ENCODE assay signal across 18 mouse cellular contexts in genomic region chr5:142041226-142041802, GRCm38 (mm10).
DNase-seq lines count a peak whose midpoint lies in the region; ATAC-seq and TF ChIP-seq lines count a peak whose summit lies in the region.
"Had no signal": no experiment of that assay in that cellular context is flagged by ENCODE, and none has a peak within 500 bp of the region (broad histone marks: within the 10 kb centered on the region; RNA-seq: fewer than 3 reads in every experiment).

No protein-coding gene starts in this region.

- 27% methylated on average over 8 of the region's 8 CpGs for WGBS in kidney, adult 2 months
- 32% methylated on average over 8 of the region's 8 CpGs for WGBS in kidney, embryonic 15.5 days
- 70% methylated on average over 8 of the region's 8 CpGs for WGBS in forebrain, embryonic 14.5 days

- TF ChIP-seq CTCF in kidney, adult 2 months (conservative IDR thresholded peaks at IDR 0.05; ENCODE audit: insufficient read depth, insufficient read length, low read depth, low read length): no peak

- H3K27ac ChIP-seq in kidney, adult 2 months (ENCODE audit: insufficient read depth, low read depth, low read length): no peak overlapping the region
- no peak overlapping the region; the same call in 1 of the 2 replicates for H3K27ac ChIP-seq in kidney, embryonic 15.5 days
- H3K27ac ChIP-seq in forebrain, embryonic 14.5 days (ENCODE audit: low read depth, low read length): no peak overlapping the region
- H3K27ac ChIP-seq: embryonic facial prominence, embryonic 12.5 days; limb, embryonic 10.5 days; lung, embryonic 15.5 days; macrophage; neural tube, embryonic 12.5 days had no signal

- no peak overlapping the region for H3K9ac ChIP-seq in kidney, embryonic 15.5 days
- no peak overlapping the region for H3K9ac ChIP-seq in forebrain, embryonic 14.5 days (ENCODE audit: low read length)
- H3K9ac ChIP-seq: embryonic facial prominence, embryonic 12.5 days; lung, embryonic 15.5 days; neural tube, embryonic 12.5 days had no signal

- no peak for ATAC-seq in kidney, embryonic 15.5 days (replicated peaks; ENCODE audit: low FRiP score)
- no peak for ATAC-seq in forebrain, embryonic 14.5 days
- ATAC-seq: forebrain, embryonic 16.5 days; hindbrain, embryonic 16.5 days had no signal

- H3K4me3 ChIP-seq in kidney, adult 2 months (ENCODE audit: insufficient read depth, low read depth, low read length): no peak overlapping the region
- H3K4me3 ChIP-seq in kidney, embryonic 15.5 days (replicated peaks): no peak overlapping the region
- H3K4me3 ChIP-seq in forebrain, embryonic 14.5 days (ENCODE audit: low read depth, low read length): no peak overlapping the region
- H3K4me3 ChIP-seq: embryonic facial prominence, embryonic 12.5 days; limb, embryonic 10.5 days; lung, embryonic 15.5 days; neural tube, embryonic 12.5 days had no signal

- no peaks in the 10 kb centered on the region for H3K9me3 ChIP-seq in kidney, embryonic 15.5 days (replicated peaks)
- H3K9me3 ChIP-seq in forebrain, embryonic 14.5 days (replicated peaks; ENCODE audit: control insufficient read depth, low read length): no peaks in the 10 kb centered on the region
- H3K9me3 ChIP-seq: embryonic facial prominence, embryonic 12.5 days; limb, embryonic 10.5 days; lung, embryonic 15.5 days; neural tube, embryonic 12.5 days had no signal

- no peaks in the 10 kb centered on the region for H3K36me3 ChIP-seq in kidney, adult 2 months (ENCODE audit: control insufficient read depth, insufficient read depth, low read length)
- no peaks in the 10 kb centered on the region; the same call in 1 of the 2 replicates for H3K36me3 ChIP-seq in kidney, embryonic 15.5 days
- no peaks in the 10 kb centered on the region for H3K36me3 ChIP-seq in forebrain, embryonic 14.5 days (ENCODE audit: control insufficient read depth, insufficient read depth, low read length)
- H3K36me3 ChIP-seq: embryonic facial prominence, embryonic 12.5 days; limb, embryonic 10.5 days; lung, embryonic 15.5 days; neural tube, embryonic 12.5 days had no signal

- peak; percentile 18 for DNase-seq in kidney, adult 2 months
- DNase-seq in urinary bladder, postnatal 25 days (ENCODE audit: low spot score): peak; percentile 5
- DNase-seq in urinary bladder, adult 18-20 months (ENCODE audit: low spot score in 2 of 2): no peak
- DNase-seq in kidney, postnatal 4 days: peak; percentile 69 to 73
- DNase-seq in forebrain, embryonic 14.5 days (ENCODE audit: low spot score): no peak
- DNase-seq in left cerebral cortex, adult 9 months (ENCODE audit: low spot score in 2 of 2): no peak
- DNase-seq: heart, postnatal 4 days; layer of hippocampus, postnatal 36 days had no signal

- no peak overlapping the region for H3K4me2 ChIP-seq in kidney, embryonic 15.5 days
- H3K4me2 ChIP-seq in forebrain, embryonic 14.5 days (ENCODE audit: low read length): no peak overlapping the region
- H3K4me2 ChIP-seq: embryonic facial prominence, embryonic 12.5 days; liver, embryonic 11.5 days; lung, embryonic 15.5 days; midbrain, embryonic 11.5 days; neural tube, embryonic 12.5 days had no signal

- no peaks in the 10 kb centered on the region for H3K4me1 ChIP-seq in kidney, adult 2 months (ENCODE audit: control insufficient read depth, insufficient read depth, low read length)
- peaks cover 14% of the 10 kb centered on the region for H3K4me1 ChIP-seq in kidney, embryonic 15.5 days
- no peaks in the 10 kb centered on the region for H3K4me1 ChIP-seq in forebrain, embryonic 14.5 days (ENCODE audit: control insufficient read depth, insufficient read depth, low read length)
- H3K4me1 ChIP-seq: embryonic facial prominence, embryonic 12.5 days; lung, embryonic 15.5 days; neural tube, embryonic 12.5 days had no signal

- no peaks in the 10 kb centered on the region for H3K27me3 ChIP-seq in kidney, adult 2 months (replicated peaks; ENCODE audit: control insufficient read depth, insufficient read depth, low read length)
- no peaks in the 10 kb centered on the region for H3K27me3 ChIP-seq in kidney, embryonic 15.5 days
- no peaks in the 10 kb centered on the region for H3K27me3 ChIP-seq in forebrain, embryonic 14.5 days (replicated peaks; ENCODE audit: control insufficient read depth, insufficient read depth, low read length)
- H3K27me3 ChIP-seq: embryonic facial prominence, embryonic 12.5 days; lung, embryonic 15.5 days; neural tube, embryonic 12.5 days had no signal

- TF ChIP-seq POLR2A in kidney, adult 2 months (IDR thresholded peaks at IDR 0.05; ENCODE audit: low read depth, low read length): no peak

Comparison
In these comparisons a context has a peak if more than half of its experiments do, and no peak if none do; other contexts are left out.
1. DNase-seq: peak in kidney, adult 2 months (single experiment), urinary bladder, postnatal 25 days (single experiment) and kidney, postnatal 4 days (2 of 2); none in urinary bladder, adult 18-20 months (0 of 2), forebrain, embryonic 14.5 days (single experiment) and left cerebral cortex, adult 9 months (0 of 2).